Mouse (Mus musculus) lung, embryonic 14.5 days (tissue): ENCODE results near the gene Ttc39a. TPM values are rescaled to one million over a fixed set of nuclear protein-coding genes. Genes with fewer than 3 reads are reported as not detected.

Experiments
- ATAC-seq: fragments of 200-750 bp; cut with Nextera tagmentation; 2 replicates; pipeline ENCODE4 v1.8.0; 2017; ENCODE audit warnings: mild to moderate bottlenecking, moderate TSS enrichment, moderate library complexity; ENCODE audit not compliant: insufficient read depth
- DNase-seq: peaks from one replicate; pipeline ENCODE4 v3.0.0-alpha.2; 2015
- H3K27ac ChIP-seq: fragments of 300-500 bp; sonication (generic); 2 replicates; pipeline ENCODE4 v1.5.1; 2014; ENCODE audit warnings: low read depth, mild to moderate bottlenecking, moderate library complexity
- H3K27me3 ChIP-seq: fragments of 300-500 bp; sonication (generic); 2 replicates; pipeline ENCODE4 v1.6.1; 2014; ENCODE audit warnings: low read length, control low read depth; ENCODE audit not compliant: insufficient read depth
- H3K36me3 ChIP-seq: fragments of 300-500 bp; sonication (generic); 2 replicates; pipeline ENCODE4 v1.6.1; 2014; ENCODE audit warnings: control low read depth; ENCODE audit not compliant: insufficient read depth
- H3K4me1 ChIP-seq: fragments of 300-500 bp; sonication (generic); 2 replicates; pipeline ENCODE4 v1.6.1; 2014; ENCODE audit warnings: antibody characterized with exemption, control low read depth; ENCODE audit not compliant: insufficient read depth
- H3K4me2 ChIP-seq: fragments of 300-500 bp; sonication (generic); 2 replicates; pipeline ENCODE4 v1.6.1; 2014; ENCODE audit warnings: mild to moderate bottlenecking
- H3K4me3 ChIP-seq: fragments of 300-500 bp; sonication (generic); 2 replicates; pipeline ENCODE4 v1.5.1; 2014; ENCODE audit warnings: low read depth, low read length
- H3K9ac ChIP-seq: fragments of 300-500 bp; sonication (generic); 2 replicates; pipeline ENCODE4 v1.6.1; 2014
- H3K9me3 ChIP-seq: fragments of 300-500 bp; sonication (generic); 2 replicates; pipeline ENCODE4 v1.6.1; 2016; ENCODE audit warnings: low read depth, low read length, control low read depth
- CTCF ChIP-seq: IDR thresholded peaks from 2 replicates; pipeline ENCODE4 v1.5.1; 2016; ENCODE audit warnings: antibody characterized with exemption, low read depth
- WGBS: fragments of 180-500 bp; shearing (Covaris S2); extraction: QIAGEN DNeasy Blood & Tissue Kit; methylation state at CpG from one replicate; pipeline ENCODE4 v1.1.7; 2014; 5-methylcytosine and 5-hydroxymethylcytosine counted together
- polyA plus RNA-seq: library from polyadenylated mRNA; unstranded; fragments of >200 nt; fragmentation: Nextera tagmentation; extraction: Ambion mirVana; gene quantifications from 2 replicates; pipeline ENCODE4 v1.2.1, GENCODE M21; 2014

Ttc39a gene
- polyA plus RNA-seq, 1 experiment from 2014 or later, result 5.9 TPM

DNA sequence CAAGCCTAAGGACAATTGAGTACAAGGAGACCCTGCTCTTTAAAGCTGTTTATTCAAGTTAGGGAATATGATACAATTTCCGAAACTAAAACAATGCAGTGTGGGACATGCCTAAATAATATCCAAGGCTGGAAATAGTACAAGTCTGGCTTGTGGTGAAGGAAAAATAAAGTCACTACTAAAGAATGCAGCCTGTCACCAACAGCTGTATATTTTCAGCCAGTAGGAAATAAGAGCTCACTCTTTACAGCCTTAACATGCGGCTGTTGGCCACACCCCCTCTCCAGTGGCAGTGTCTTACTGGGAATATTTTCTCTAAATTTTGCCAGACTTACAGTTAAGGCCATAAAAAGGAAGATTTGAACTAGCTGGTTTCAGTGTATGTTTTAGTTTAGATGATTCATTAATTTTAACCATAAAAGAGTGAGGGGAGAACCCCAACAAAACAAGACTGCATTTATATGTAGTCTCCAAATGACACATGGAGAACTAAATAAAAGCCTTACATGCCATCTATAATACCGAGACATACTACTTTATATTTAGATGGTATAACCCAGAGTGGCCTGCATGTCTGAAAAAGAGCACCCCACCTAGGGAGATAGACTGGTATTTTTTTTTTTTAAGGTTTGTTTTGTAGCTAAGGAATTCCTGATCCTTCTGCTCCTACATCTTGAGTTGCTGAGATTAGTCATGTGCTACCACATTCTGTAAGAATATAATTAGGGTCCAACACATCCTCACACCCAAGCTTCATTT lies 54.2 kb downstream of the Ttc39a start:
- Histone ChIP-seq H3K4me1 (0 out of 2 replicates have a peak, but pooled peaks cover 6% of the 10 kb centered on the region), H3K27ac (peak overlapping the region; percentile 92), H3K4me2 (peak overlapping the region; percentile 49), H3K9me3 (no peaks in the 10 kb centered on the region), H3K27me3 (no peaks in the 10 kb centered on the region), H3K36me3 (peaks cover 2% of the 10 kb centered on the region), H3K9ac (no peak overlapping the region), H3K4me3 (no peak overlapping the region)
- TF ChIP-seq CTCF, result no peak
- DNase-seq (peak; percentile 92), ATAC-seq (peak; percentile 99)
- WGBS, result 26% methylated on average over 3 of the region's 3 CpGs

DNA sequence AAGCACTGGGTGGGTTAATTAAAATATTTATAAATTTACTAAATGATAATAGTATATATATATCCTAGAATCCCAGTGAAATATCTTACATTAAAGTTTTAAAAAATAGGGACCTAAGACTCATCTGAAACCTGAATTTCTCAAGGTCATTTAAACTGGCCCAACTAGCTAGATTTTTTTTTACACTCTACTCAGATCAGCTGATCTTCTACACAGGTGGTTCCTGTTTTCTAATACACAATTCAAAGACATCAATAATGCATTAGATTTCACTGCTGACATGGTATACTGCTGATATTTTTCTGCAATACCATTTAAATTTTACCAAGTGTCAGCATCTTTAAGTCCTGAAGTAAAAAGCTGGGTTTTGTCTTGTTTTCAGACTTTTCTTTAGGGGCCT lies 57.5 kb downstream of the Ttc39a start:
- ATAC-seq, result no peak
- Histone ChIP-seq H3K4me3 (no peak overlapping the region), H3K27me3 (no peaks in the 10 kb centered on the region), H3K27ac (no peak overlapping the region), H3K4me2 (no peak overlapping the region), H3K9me3 (no peaks in the 10 kb centered on the region), H3K4me1 (0 out of 2 replicates have a peak, but pooled peaks cover 6% of the 10 kb centered on the region), H3K36me3 (no peaks in the 10 kb centered on the region), H3K9ac (no peak overlapping the region)
- no peak for DNase-seq
- TF ChIP-seq CTCF, result no peak

DNA sequence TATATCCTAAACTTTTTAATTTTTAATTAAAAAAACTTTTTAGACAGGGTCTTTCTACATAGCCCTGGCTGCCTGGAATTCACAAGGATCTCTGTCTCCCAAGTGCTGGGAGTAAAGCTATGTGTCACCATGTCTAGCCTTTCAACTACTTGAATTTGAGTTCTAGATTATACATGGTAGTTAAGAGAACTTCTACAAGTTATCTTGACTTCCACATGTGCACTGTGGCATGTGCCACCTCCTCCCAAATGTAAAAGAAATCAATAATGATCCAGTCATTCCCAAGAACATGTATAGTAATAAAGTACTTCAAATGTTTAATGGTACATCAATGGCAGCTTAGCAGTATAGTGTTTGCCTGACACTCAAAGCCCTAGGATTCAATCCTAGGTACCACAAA lies 61.3 kb downstream of the Ttc39a start:
- no peak overlapping the region for H3K9ac ChIP-seq
- DNase-seq, result no peak
- H3K4me3 ChIP-seq, result no peak overlapping the region
- H3K9me3 ChIP-seq, result no peaks in the 10 kb centered on the region
- H3K4me2 ChIP-seq, result no peak overlapping the region
- ATAC-seq, result no peak
- H3K27ac ChIP-seq, result no peak overlapping the region
- H3K4me1 ChIP-seq, result no peaks in the 10 kb centered on the region
- no peak for TF ChIP-seq CTCF
- no peaks in the 10 kb centered on the region for H3K27me3 ChIP-seq
- no peaks in the 10 kb centered on the region for H3K36me3 ChIP-seq

DNA sequence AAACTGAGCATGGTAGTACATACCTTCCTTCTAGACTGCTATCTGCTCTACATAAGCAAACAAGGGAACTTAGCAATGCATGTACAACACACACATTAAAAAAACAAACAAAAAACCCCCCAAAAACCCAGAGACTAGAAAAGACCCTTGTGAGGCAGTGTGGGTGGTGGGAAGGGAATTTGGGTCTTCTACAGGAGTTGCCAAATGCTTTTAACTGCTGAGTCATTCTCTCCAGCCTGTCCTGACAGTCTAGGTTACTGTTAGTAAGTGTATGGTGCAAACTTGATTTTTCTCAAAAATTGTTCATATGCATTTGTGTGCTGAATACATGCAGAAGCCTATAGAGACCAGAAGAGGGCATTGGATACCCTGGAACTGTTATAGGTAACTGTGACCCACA lies 65.2 kb downstream of the Ttc39a start:
- Histone ChIP-seq H3K4me3 (no peak overlapping the region), H3K36me3 (no peaks in the 10 kb centered on the region), H3K4me1 (peaks cover 5% of the 10 kb centered on the region; the same call in 1 of the 2 replicates), H3K9me3 (no peaks in the 10 kb centered on the region), H3K4me2 (no peak overlapping the region), H3K27me3 (no peaks in the 10 kb centered on the region), H3K27ac (no peak overlapping the region), H3K9ac (no peak overlapping the region)
- no peak for TF ChIP-seq CTCF
- DNase-seq (no peak), ATAC-seq (no peak)

DNA sequence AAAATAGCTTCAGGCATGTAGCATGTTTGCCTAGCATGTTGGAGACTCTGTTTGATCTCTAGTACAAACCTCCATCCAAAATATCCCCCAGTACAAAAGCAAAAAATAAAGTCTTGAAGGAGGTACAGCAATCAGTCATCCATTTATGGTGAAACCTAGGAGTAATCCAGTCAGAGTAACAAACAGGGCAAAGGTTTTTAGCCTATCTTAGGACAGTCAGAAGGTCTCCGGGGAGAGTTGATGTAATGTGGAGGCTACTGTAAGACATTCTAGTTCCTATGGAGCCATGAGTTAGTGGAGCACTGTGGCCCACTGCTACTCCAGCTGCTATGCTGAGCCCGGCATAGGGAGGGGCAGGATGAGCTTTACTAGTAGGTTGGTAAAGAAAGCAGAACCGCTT lies 66.1 kb downstream of the Ttc39a start:
- no peak for ATAC-seq
- Histone ChIP-seq H3K9ac (no peak overlapping the region), H3K4me2 (no peak overlapping the region), H3K4me3 (no peak overlapping the region), H3K27ac (no peak overlapping the region), H3K9me3 (no peaks in the 10 kb centered on the region), H3K4me1 (peaks cover 5% of the 10 kb centered on the region; the same call in 1 of the 2 replicates), H3K27me3 (no peaks in the 10 kb centered on the region), H3K36me3 (no peaks in the 10 kb centered on the region)
- TF ChIP-seq CTCF, result no peak
- DNase-seq, result no peak
- 84% methylated on average over 3 of the region's 3 CpGs for WGBS

DNA sequence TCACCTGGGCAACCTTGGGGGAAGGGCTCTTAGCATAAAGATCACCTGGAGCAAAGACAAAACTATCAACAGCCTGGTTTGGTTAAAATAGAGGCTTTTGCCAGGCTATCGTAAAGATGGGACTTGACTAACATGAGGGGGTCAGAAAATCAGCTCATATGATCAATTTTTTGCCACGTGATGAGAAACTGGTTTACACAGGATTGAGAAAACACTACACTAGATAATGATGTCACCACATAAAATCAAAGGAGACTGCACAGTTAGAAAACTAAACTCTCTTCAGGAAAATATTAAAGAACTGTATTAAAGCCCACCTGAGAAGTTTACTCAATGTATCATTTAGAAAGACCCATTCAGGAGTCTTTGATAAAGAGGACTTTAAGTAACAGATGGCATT lies 68.7 kb downstream of the Ttc39a start:
- H3K4me1 ChIP-seq, result peaks cover 5% of the 10 kb centered on the region; the same call in 1 of the 2 replicates
- H3K9ac ChIP-seq, result peak overlapping the region; percentile 99
- no peaks in the 10 kb centered on the region for H3K36me3 ChIP-seq
- 41% methylated on average over 2 of the region's 2 CpGs for WGBS
- ATAC-seq (no peak), DNase-seq (no peak)
- no peak overlapping the region for H3K27ac ChIP-seq
- H3K9me3 ChIP-seq, result no peaks in the 10 kb centered on the region
- peak overlapping the region; percentile 92 for H3K4me3 ChIP-seq
- no peak for TF ChIP-seq CTCF
- no peaks in the 10 kb centered on the region for H3K27me3 ChIP-seq
- peak overlapping the region; percentile 56 for H3K4me2 ChIP-seq

DNA sequence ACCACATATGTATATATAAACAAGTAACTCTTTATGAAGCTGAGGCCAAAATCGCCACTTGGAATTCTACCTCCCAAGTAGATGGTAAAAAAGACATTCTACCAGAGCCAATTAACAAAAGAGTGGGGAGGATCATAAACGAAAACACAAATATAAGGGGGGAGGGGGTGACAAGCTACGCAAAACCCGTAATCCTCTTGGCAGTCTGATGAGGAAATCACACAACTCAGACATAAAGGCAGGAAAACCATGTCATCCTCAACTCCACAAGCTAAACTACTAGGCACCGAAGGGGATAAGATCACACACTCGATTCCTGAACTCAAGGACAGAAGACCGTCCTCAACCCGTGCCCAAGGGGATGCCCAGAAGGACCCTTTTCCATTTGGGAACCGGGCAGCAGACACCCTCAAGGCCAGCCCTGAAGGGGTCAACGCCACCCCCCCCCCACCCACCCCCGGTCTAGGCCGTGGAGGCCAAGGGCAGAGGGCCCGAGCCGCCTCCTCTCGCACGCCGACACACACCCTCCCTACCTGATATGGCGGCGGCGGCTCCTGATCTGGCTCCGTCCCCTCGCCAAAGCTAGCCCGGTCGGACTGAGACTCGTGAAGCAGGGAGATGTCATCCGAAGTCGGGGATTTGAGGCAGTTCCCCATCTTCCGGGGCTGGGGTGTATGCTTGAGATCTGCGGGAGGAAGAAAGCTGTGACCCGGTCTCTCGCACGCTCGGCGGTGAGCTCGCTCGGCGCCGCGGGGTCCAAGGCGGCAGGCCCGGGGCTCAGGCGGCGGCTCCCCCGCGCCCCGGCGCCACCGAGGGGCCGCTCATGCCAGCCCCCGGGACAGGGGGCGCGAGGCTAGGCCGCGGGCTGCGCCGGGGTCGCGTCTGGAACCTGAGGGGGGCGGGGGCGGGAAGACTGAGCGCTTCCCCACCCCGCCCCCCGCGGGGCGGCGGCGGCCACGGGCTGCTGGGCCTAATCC lies 69.4 kb downstream of the Ttc39a start:
- peak; percentile 64 for ATAC-seq
- under 1% methylated on average over 58 of the region's 68 CpGs for WGBS
- peak overlapping the region; percentile 92 for H3K4me3 ChIP-seq

More for the DNA sequence above, 69.4 kb downstream of the Ttc39a start:
- Histone ChIP-seq H3K4me1 (peaks cover 5% of the 10 kb centered on the region; the same call in 1 of the 2 replicates), H3K27me3 (no peaks in the 10 kb centered on the region), H3K9ac (peak overlapping the region; percentile 99), H3K4me2 (peak overlapping the region; percentile 56), H3K36me3 (no peaks in the 10 kb centered on the region), H3K27ac (peak overlapping the region; percentile 95), H3K9me3 (no peaks in the 10 kb centered on the region)
- TF ChIP-seq CTCF, result no peak
- peak; percentile 57 for DNase-seq
